Mouse (Mus musculus) neutrophil, adult 5-6 weeks (primary cell): ENCODE results near the gene Abcb1a. TPM values are rescaled to one million over a fixed set of nuclear protein-coding genes. Genes with fewer than 3 reads are reported as not detected.
"Not testable (repeated sequence)": the region's sequence is repeated elsewhere in the genome, so short reads cannot be mapped to it uniquely, and the experiment has no call there.

Experiments used
- ATAC-seq: fragments of 151-379, 151-347 bp; 2 replicates; pipeline ENCODE4 v1.8.0; 2017; ENCODE audit warnings: mild to moderate bottlenecking, moderate TSS enrichment; ENCODE audit not compliant: insufficient number of reproducible peaks, poor library complexity, low FRiP score, severe bottlenecking; ENCODE audit errors: extremely low read depth
- total RNA-seq: library from RNA; stranded (forward); fragments of 200-1000 nt; gene quantifications from 2 replicates; pipeline ENCODE4 v1.2.3, GENCODE M21; 2017

The Abcb1a gene
- total RNA-seq, 1 experiment from 2014 or later = 2.8 TPM

- ATAC-seq = no peak
Observed at GRCm38 (mm10) chr5:8719556-8719955, 59.7 kb downstream of the Abcb1a start.

- ATAC-seq = no peak
Observed at GRCm38 (mm10) chr5:8722224-8722623, 62.3 kb downstream of the Abcb1a start.

DNA sequence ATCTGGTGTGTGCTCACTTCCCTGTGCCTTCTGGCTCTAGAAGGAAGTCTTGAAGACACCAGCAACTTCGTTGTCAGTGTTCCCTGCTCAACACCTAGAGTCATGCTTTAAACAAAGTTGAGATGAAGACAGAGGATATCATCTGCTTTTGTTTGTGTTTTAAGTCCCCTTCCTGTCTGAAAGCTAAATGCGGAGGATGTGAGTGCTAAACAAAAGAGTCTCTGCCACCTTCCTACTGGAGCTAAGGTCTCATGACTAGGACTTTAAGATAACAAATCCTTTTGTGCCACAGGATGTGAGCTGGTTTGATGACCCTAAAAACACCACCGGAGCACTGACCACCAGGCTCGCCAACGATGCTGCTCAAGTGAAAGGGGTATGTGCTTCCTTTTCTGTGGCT, 63.0 kb downstream of the Abcb1a start:
- no peak for ATAC-seq

GRCm38 (mm10) chr5:8727760-8728159, 67.9 kb downstream of the Abcb1a start:
- ATAC-seq = no peak

DNA sequence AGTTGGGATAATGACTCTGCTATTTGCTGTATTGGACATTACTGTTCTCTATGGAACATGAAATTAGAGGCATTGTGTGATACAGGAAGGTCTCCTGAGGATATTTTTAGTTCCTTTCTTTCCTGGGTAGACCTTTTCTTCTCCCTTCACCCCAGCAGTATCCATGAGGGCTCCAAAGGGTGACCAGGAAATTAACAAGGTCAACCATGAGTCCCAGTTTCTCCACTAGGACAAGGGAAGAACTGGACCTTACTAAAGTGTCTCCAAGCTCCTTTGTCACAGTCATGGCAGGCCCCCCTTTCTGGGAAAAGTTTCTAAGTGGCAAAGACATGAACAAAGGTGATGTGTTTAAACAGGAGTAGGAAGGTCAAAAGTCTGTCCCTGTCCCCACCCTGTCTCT, 72.8 kb downstream of the Abcb1a start:
- no peak for ATAC-seq

GRCm38 (mm10) chr5:8733307-8733706, 73.4 kb downstream of the Abcb1a start:
- not testable (repeated sequence) for ATAC-seq

DNA sequence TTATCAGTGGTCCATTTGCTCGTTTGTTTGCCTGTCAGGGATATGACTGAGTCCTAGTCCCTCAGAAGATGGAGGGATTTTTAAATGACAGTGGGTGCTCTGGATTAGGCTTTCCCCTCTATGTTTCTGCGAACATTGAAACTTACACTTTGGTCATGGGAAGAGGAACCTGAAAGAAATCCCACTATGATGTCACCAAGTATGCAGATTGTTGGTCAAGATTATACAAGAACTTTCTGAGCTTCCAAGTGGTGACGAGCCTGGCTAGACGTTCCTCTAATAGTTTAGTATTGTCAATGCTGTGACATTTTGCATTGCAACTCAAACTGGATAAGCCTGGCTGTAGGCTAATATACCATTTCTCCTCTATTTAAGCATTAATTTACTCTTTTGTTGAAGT, 76.5 kb downstream of the Abcb1a start:
- ATAC-seq = no peak

DNA sequence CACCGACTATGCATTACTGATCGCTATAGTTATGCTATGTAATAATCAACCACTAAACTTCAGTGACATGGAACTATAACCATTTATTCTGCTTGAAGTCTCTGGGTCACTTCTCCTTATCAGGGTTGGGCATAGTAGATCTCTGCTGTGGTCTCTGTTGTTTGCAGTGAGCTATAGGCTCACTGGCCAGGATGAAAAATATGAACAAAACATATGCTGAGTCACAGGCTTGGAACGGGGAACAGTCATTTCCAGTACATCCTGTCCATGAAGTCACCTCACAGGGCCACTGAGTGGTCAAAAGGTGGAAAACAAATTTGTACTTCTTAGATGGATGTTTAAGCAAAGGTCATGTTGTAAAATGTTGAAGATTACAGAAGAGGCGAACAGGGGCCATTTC, 77.2 kb downstream of the Abcb1a start:
- no peak for ATAC-seq

DNA sequence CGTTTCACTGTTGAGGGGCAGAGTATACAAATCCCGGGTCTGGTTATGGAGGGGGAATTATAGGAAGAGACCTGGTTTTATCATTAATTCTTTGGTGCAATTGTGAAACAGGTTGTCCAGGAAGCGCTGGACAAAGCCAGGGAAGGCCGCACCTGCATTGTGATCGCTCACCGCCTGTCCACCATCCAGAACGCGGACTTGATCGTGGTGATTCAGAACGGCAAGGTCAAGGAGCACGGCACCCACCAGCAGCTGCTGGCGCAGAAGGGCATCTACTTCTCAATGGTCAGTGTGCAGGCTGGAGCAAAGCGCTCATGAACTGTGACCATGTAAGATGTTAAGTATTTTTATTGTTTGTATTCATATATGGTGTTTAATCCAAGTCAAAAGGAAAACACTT, 87.4 kb downstream of the Abcb1a start:
- ATAC-seq = not testable (repeated sequence)

DNA sequence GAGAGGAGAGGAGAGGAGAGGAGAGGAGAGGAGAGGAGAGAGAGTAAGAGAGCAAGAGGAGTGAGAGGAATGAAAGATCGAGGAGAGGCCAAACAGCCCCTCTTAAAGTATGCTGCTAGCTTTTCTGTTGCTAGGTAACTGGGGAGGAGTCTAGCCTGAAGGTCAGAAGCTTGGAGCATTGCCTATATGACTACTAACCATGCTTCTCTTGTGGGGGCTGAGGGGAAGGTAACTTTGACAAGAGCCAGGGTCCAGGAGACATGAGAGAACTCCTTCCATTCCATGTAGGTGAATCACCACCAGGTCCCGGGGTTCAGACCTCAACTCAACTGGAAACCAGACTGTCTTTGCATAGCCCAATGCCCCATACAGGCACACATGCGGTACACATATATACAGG, 113.0 kb downstream of the Abcb1a start:
- no peak for ATAC-seq

- ATAC-seq = no peak
Observed at GRCm38 (mm10) chr5:8778311-8778710, 118.4 kb downstream of the Abcb1a start.

DNA sequence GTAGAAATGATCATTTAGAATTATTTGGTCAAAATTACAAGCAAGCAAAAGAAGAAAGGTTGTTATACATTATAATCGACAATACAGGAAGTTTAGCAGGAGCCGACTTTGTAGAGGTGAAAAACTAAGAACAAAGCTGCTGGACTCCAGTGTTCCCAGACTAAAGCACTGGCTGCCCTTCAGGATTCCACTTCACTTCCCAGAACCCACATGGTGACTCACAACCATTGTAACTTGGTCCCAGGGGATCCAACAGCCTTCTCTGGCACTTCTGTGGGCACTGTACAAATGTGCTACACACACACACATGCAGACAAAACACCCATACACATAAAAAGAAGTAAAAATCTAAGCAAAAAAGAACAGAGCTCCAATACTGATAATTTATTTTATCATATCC, 118.9 kb downstream of the Abcb1a start:
- ATAC-seq = no peak

DNA sequence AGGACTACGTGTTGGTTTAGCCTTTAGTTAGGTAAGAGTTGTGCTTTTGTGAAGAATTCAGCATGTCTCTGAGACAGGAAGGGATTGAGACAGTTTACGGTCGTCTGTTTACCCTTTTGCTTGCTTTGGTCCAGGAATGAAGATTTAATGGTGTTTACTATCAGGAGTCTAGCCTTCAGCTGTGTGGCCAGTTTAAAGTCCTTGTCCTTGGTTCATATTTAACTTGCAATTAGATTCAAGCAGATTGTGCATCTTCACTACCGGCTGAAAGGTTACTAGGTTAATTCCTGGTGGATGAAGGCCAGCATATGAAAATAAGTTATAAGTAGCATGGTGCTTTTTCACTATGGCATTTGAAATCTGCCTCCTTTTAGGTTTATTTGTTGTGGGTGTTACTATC, 132.4 kb downstream of the Abcb1a start:
- no peak for ATAC-seq

Other genes with a start within 250 kb of the Abcb1a start
- gene Dbf4, start 237.4 kb upstream of the Abcb1a start, total RNA-seq = 13.9 and 21.9 TPM in 2 replicates
- gene Slc25a40, start 237.2 kb upstream of the Abcb1a start, total RNA-seq = 13.5 and 14.1 TPM in 2 replicates
- 0.93 and 0.98 TPM in 2 replicates for gene Rundc3b, start 37.1 kb upstream of the Abcb1a start, total RNA-seq
- gene Abcb1b, start 138.1 kb downstream of the Abcb1a start, total RNA-seq = 2.2 and 3.0 TPM in 2 replicates
- 2.7 TPM in 2 replicates for gene Abcb4, start 233.6 kb downstream of the Abcb1a start, total RNA-seq